Mouse (Mus musculus) megakaryocyte, embryonic 14.5 days (primary cell): ENCODE results near the gene Dync1li1. TPM values are rescaled to one million over a fixed set of nuclear protein-coding genes. Genes with fewer than 3 reads are reported as not detected.
"Not testable (repeated sequence)": the region's sequence is repeated elsewhere in the genome, so short reads cannot be mapped to it uniquely, and the experiment has no call there.

Source experiments
- H3K27me3 ChIP-seq: replicated peaks from 2 replicates; pipeline ENCODE3; 2012; ENCODE audit warnings: inconsistent platforms
- H3K36me3 ChIP-seq: replicated peaks from 2 replicates; pipeline ENCODE3; 2012; ENCODE audit warnings: low read length, inconsistent platforms, mixed read lengths
- H3K4me1 ChIP-seq: 2 replicates; pipeline ENCODE4 v1.6.1; 2012; ENCODE audit warnings: inconsistent platforms
- H3K4me3 ChIP-seq: replicated peaks from 2 replicates; pipeline ENCODE3; 2012; ENCODE audit warnings: moderate library complexity, mild to moderate bottlenecking, inconsistent platforms
- H3K9me3 ChIP-seq: 2 replicates; pipeline ENCODE4 v1.6.1; 2012; ENCODE audit warnings: inconsistent platforms
- FLI1 ChIP-seq: IDR thresholded peaks from 2 replicates; pipeline ENCODE4 v1.6.1; 2012; ENCODE audit warnings: low read length, inconsistent platforms, mixed read lengths
- GATA1 ChIP-seq: IDR thresholded peaks from 3 replicates; pipeline ENCODE4 v1.6.1; 2012; ENCODE audit warnings: mixed read lengths, low read length, inconsistent platforms, borderline replicate concordance
- polyA plus RNA-seq: library from polyadenylated mRNA; stranded (reverse); fragments of >175 nt; gene quantifications from 2 replicates; pipeline ENCODE4 v1.2.3, GENCODE M21; 2012; ENCODE audit warnings: low replicate concordance; ENCODE audit not compliant: insufficient read depth

The Dync1li1 gene
- polyA plus RNA-seq, 1 experiment, result 15.1 TPM

- no peaks in the 10 kb centered on the region for H3K9me3 ChIP-seq
- peaks cover 34% of the 10 kb centered on the region for H3K36me3 ChIP-seq
- H3K4me3 ChIP-seq, result no peak overlapping the region
- peaks cover 27% of the 10 kb centered on the region for H3K4me1 ChIP-seq
- no peaks in the 10 kb centered on the region for H3K27me3 ChIP-seq
- no peak for TF ChIP-seq FLI1
- no peak for TF ChIP-seq GATA1
Measured at GRCm38 (mm10) chr9:114727315-114727714, 38.7 kb downstream of the Dync1li1 start.

- H3K4me3 ChIP-seq, H3K27me3 ChIP-seq, H3K9me3 ChIP-seq: not testable (repeated sequence)
- Histone ChIP-seq H3K36me3 (peaks cover 31% of the 10 kb centered on the region), H3K4me1 (peaks cover 38% of the 10 kb centered on the region)
Measured at GRCm38 (mm10) chr9:114728432-114728831, 39.8 kb downstream of the Dync1li1 start.

GRCm38 (mm10) chr9:114729911-114730805, 41.6 kb downstream of the Dync1li1 start:
- Histone ChIP-seq H3K4me1 (peaks cover 55% of the 10 kb centered on the region), H3K4me3 (peak overlapping the region; percentile 91), H3K27me3 (no peaks in the 10 kb centered on the region), H3K9me3 (no peaks in the 10 kb centered on the region), H3K36me3 (peaks cover 27% of the 10 kb centered on the region)
- no peak for TF ChIP-seq GATA1
- TF ChIP-seq FLI1, result no peak

- Histone ChIP-seq H3K4me1 (peaks cover 60% of the 10 kb centered on the region), H3K4me3 (peak within 1 kb of the TSS; percentile 94), H3K9me3 (no peaks in the 10 kb centered on the region), H3K36me3 (peaks cover 22% of the 10 kb centered on the region), H3K27me3 (no peaks in the 10 kb centered on the region)
- peak; percentile 88 for TF ChIP-seq FLI1
- no peak for TF ChIP-seq GATA1
Measured at GRCm38 (mm10) chr9:114731011-114731755, 42.6 kb downstream of the Dync1li1 start, which contains the start of gene Cmtm6. Cmtm6 (plus strand) TSS chr9:114731116.

- no peaks in the 10 kb centered on the region for H3K27me3 ChIP-seq
- H3K36me3 ChIP-seq, result peaks cover 31% of the 10 kb centered on the region
- no peak for TF ChIP-seq GATA1
- no peak for TF ChIP-seq FLI1
- peak overlapping the region; percentile 94 for H3K4me3 ChIP-seq
- H3K4me1 ChIP-seq, result peaks cover 66% of the 10 kb centered on the region
- no peaks in the 10 kb centered on the region for H3K9me3 ChIP-seq
Measured at GRCm38 (mm10) chr9:114731871-114732682, 43.5 kb downstream of the Dync1li1 start.

GRCm38 (mm10) chr9:114733238-114733637, 44.6 kb downstream of the Dync1li1 start:
- no peak for TF ChIP-seq GATA1
- TF ChIP-seq FLI1, result no peak
- Histone ChIP-seq H3K27me3 (no peaks in the 10 kb centered on the region), H3K4me1 (peaks cover 72% of the 10 kb centered on the region), H3K9me3 (no peaks in the 10 kb centered on the region), H3K36me3 (peaks cover 41% of the 10 kb centered on the region), H3K4me3 (peak overlapping the region; percentile 29)

GRCm38 (mm10) chr9:114736442-114736841, 47.9 kb downstream of the Dync1li1 start:
- H3K27me3 ChIP-seq, result no peaks in the 10 kb centered on the region
- H3K4me3 ChIP-seq, result peak overlapping the region; percentile 82
- no peak for TF ChIP-seq GATA1
- no peak for TF ChIP-seq FLI1
- peaks cover 71% of the 10 kb centered on the region for H3K36me3 ChIP-seq
- H3K9me3 ChIP-seq, result no peaks in the 10 kb centered on the region
- H3K4me1 ChIP-seq, result peaks cover 88% of the 10 kb centered on the region

- Histone ChIP-seq H3K4me3 (no peak overlapping the region), H3K27me3 (no peaks in the 10 kb centered on the region)
Measured at GRCm38 (mm10) chr9:114740336-114740735, 51.7 kb downstream of the Dync1li1 start.

GRCm38 (mm10) chr9:114742731-114743130, 54.1 kb downstream of the Dync1li1 start:
- H3K27me3 ChIP-seq, result no peaks in the 10 kb centered on the region
- TF ChIP-seq FLI1 (no peak), GATA1 (no peak)
- H3K4me3 ChIP-seq, result peak overlapping the region; percentile 26
- H3K9me3 ChIP-seq, result no peaks in the 10 kb centered on the region
- peaks cover 89% of the 10 kb centered on the region for H3K36me3 ChIP-seq
- peaks cover 95% of the 10 kb centered on the region for H3K4me1 ChIP-seq

More at GRCm38 (mm10) chr9:114740336-114740735, 51.7 kb downstream of the Dync1li1 start:
- Histone ChIP-seq H3K36me3 (peaks cover 82% of the 10 kb centered on the region), H3K9me3 (no peaks in the 10 kb centered on the region), H3K4me1 (peaks cover 90% of the 10 kb centered on the region)
- TF ChIP-seq FLI1 (no peak), GATA1 (no peak)

- Histone ChIP-seq H3K4me1 (peaks cover 82% of the 10 kb centered on the region), H3K36me3 (peaks cover 91% of the 10 kb centered on the region), H3K4me3 (peak overlapping the region; percentile 83), H3K9me3 (no peaks in the 10 kb centered on the region), H3K27me3 (no peaks in the 10 kb centered on the region)
- no peak for TF ChIP-seq FLI1
- no peak for TF ChIP-seq GATA1
Measured at GRCm38 (mm10) chr9:114745163-114745562, 56.6 kb downstream of the Dync1li1 start.
